Mouse (Mus musculus): Measurements from ENCODE around the gene Slc48a1.

DNA sequence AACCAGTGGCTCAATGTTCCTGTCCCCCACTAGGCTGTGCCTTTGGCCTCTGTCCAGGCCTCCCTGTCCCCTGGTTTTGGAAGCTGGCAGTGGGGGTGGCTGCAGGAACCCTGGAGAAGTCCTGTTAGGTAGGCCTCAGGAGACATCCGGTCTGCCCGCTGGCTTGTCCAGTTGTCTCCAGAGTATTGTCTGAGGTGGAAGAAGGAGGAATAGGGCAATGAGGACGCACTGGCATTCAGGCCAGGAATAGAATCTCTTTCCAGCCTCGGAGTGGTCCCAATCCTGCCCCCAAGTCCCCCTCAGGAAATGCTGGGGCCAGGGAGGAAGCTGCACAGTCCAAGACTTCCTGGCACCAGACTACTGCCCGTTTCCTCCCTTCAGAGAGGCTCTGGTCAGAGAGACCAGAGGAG lies 4.4 kb upstream of the Slc48a1 start:
- no peak for TF ChIP-seq CTCF (IDR thresholded peaks at IDR 0.05; ENCODE audit: borderline replicate concordance, insufficient read depth, low read depth, low read length)
- no peak for TF ChIP-seq POLR2A (IDR thresholded peaks at IDR 0.05; ENCODE audit: borderline replicate concordance, insufficient read depth, low read length)
